Mouse (Mus musculus) megakaryocyte, embryonic 14.5 days (primary cell): ENCODE results near the gene Ptprg.

ENCODE experiments used
- FLI1 ChIP-seq: IDR thresholded peaks from 2 replicates; pipeline ENCODE4 v1.6.1; 2012; ENCODE audit warnings: low read length, inconsistent platforms, mixed read lengths
- GATA1 ChIP-seq: IDR thresholded peaks from 3 replicates; pipeline ENCODE4 v1.6.1; 2012; ENCODE audit warnings: mixed read lengths, low read length, inconsistent platforms, borderline replicate concordance

GRCm38 (mm10) chr14:12221571-12221970, 668.2 kb downstream of the Ptprg start:
- TF ChIP-seq GATA1 (no peak), FLI1 (no peak)
